Mouse (Mus musculus) forebrain, embryonic 14.5 days (tissue): ENCODE measurements at regions not wholly inside any gene's neighbourhood (a gene's known extent, or its start where the extent isn't known, plus 50 kb on each side); places are given as distances from the start of the nearest gene placed in this dataset.

Experiments used
- ATAC-seq: fragments of 200-750 bp; cut with Nextera tagmentation; 2 replicates; pipeline ENCODE4 v1.8.0; 2017; ENCODE audit warnings: mild to moderate bottlenecking, moderate library complexity
- DNase-seq: peaks from one replicate; pipeline ENCODE4 v3.0.0-alpha.2; 2015; ENCODE audit warnings: low spot score
- H3K27ac ChIP-seq: fragments of 300-500 bp; sonication (generic); 2 replicates; pipeline ENCODE4 v1.5.1; 2014; ENCODE audit warnings: low read depth, mild to moderate bottlenecking, control low read depth, low read length, moderate library complexity
- H3K27me3 ChIP-seq: fragments of 300-500 bp; sonication (generic); replicated peaks from 2 replicates; pipeline ENCODE4 v1.6.1; 2014; ENCODE audit warnings: low read length, control low read depth, mixed read lengths; ENCODE audit not compliant: control insufficient read depth, insufficient read depth
- H3K36me3 ChIP-seq: fragments of 300-500 bp; sonication (generic); 2 replicates; pipeline ENCODE4 v1.6.1; 2014; ENCODE audit warnings: low read length, control low read depth; ENCODE audit not compliant: control insufficient read depth, insufficient read depth
- H3K4me1 ChIP-seq: fragments of 300-500 bp; sonication (generic); 2 replicates; pipeline ENCODE4 v1.6.1; 2014; ENCODE audit warnings: antibody characterized with exemption, low read length, control low read depth; ENCODE audit not compliant: control insufficient read depth, insufficient read depth
- H3K4me2 ChIP-seq: fragments of 300-500 bp; sonication (generic); 2 replicates; pipeline ENCODE4 v1.6.1; 2014; ENCODE audit warnings: mild to moderate bottlenecking, control low read depth, low read length
- H3K4me3 ChIP-seq: fragments of 300-500 bp; sonication (generic); 2 replicates; pipeline ENCODE4 v1.5.1; 2014; ENCODE audit warnings: low read depth, low read length, control low read depth
- H3K9ac ChIP-seq: fragments of 300-500 bp; sonication (generic); 2 replicates; pipeline ENCODE4 v1.6.1; 2014; ENCODE audit warnings: mild to moderate bottlenecking, low read length, control low read depth, moderate library complexity
- H3K9me3 ChIP-seq: fragments of 300-500 bp; sonication (generic); replicated peaks from 2 replicates; pipeline ENCODE4 v1.6.1; 2016; ENCODE audit warnings: low read length, control low read depth, mixed read lengths; ENCODE audit not compliant: control insufficient read depth
- WGBS: fragments of 180-500 bp; shearing (Covaris S2); extraction: QIAGEN DNeasy Blood & Tissue Kit; methylation state at CpG from one replicate; pipeline ENCODE4 v1.1.7; 2014; 5-methylcytosine and 5-hydroxymethylcytosine counted together

GRCm38 (mm10) chr3:143985349-143986199, 219.4 kb downstream of the Lmo4 start:
- H3K27me3 ChIP-seq = no peaks in the 10 kb centered on the region
- H3K4me1 ChIP-seq = peaks cover 13% of the 10 kb centered on the region
- no peak overlapping the region for H3K4me3 ChIP-seq
- no peak overlapping the region for H3K27ac ChIP-seq
- no peak overlapping the region for H3K9ac ChIP-seq
- no peaks in the 10 kb centered on the region for H3K9me3 ChIP-seq
- WGBS = 6% methylated on average over 6 of the region's 6 CpGs
- DNase-seq (peak; percentile 85), ATAC-seq (peak; percentile 85)
- H3K4me2 ChIP-seq = no peak overlapping the region
- no peaks in the 10 kb centered on the region for H3K36me3 ChIP-seq

- 84% methylated on average over 2 of the region's 2 CpGs for WGBS
- ATAC-seq (no peak), DNase-seq (no peak)
- Histone ChIP-seq H3K4me2 (no peak overlapping the region), H3K4me1 (no peaks in the 10 kb centered on the region), H3K9me3 (no peaks in the 10 kb centered on the region), H3K4me3 (no peak overlapping the region), H3K27ac (no peak overlapping the region), H3K27me3 (no peaks in the 10 kb centered on the region), H3K36me3 (no peaks in the 10 kb centered on the region), H3K9ac (no peak overlapping the region)
These were observed 226.3 kb downstream of the Lmo4 start for GRCm38 (mm10) chr3:143978703-143979102.

- Histone ChIP-seq H3K4me1 (no peaks in the 10 kb centered on the region), H3K9me3 (no peaks in the 10 kb centered on the region), H3K4me3 (no peak overlapping the region), H3K27ac (no peak overlapping the region), H3K9ac (no peak overlapping the region), H3K36me3 (no peaks in the 10 kb centered on the region), H3K27me3 (no peaks in the 10 kb centered on the region), H3K4me2 (no peak overlapping the region)
- WGBS = 93% methylated on average over 7 of the region's 7 CpGs
- ATAC-seq = no peak
- DNase-seq = no peak
These were observed 227.1 kb downstream of the Lmo4 start for GRCm38 (mm10) chr3:143977886-143978447.

GRCm38 (mm10) chr3:143973582-143973981, 231.4 kb downstream of the Lmo4 start:
- H3K4me3 ChIP-seq = no peak overlapping the region
- ATAC-seq = no peak
- H3K27ac ChIP-seq = no peak overlapping the region
- DNase-seq = no peak
- H3K4me1 ChIP-seq = no peaks in the 10 kb centered on the region
- H3K9me3 ChIP-seq = no peaks in the 10 kb centered on the region
- WGBS = 87% methylated on average over 9 of the region's 9 CpGs
- no peak overlapping the region for H3K4me2 ChIP-seq
- no peak overlapping the region for H3K9ac ChIP-seq
- H3K27me3 ChIP-seq = no peaks in the 10 kb centered on the region
- H3K36me3 ChIP-seq = no peaks in the 10 kb centered on the region

GRCm38 (mm10) chr3:143972351-143972750, 232.7 kb downstream of the Lmo4 start:
- Histone ChIP-seq H3K4me3 (no peak overlapping the region), H3K4me2 (no peak overlapping the region), H3K36me3 (no peaks in the 10 kb centered on the region), H3K9ac (no peak overlapping the region), H3K9me3 (no peaks in the 10 kb centered on the region), H3K4me1 (no peaks in the 10 kb centered on the region), H3K27me3 (no peaks in the 10 kb centered on the region), H3K27ac (no peak overlapping the region)
- ATAC-seq (no peak), DNase-seq (no peak)

- H3K4me2 ChIP-seq = no peak overlapping the region
- no peak overlapping the region for H3K27ac ChIP-seq
- H3K36me3 ChIP-seq = no peaks in the 10 kb centered on the region
- ATAC-seq = no peak
- no peaks in the 10 kb centered on the region for H3K9me3 ChIP-seq
- no peaks in the 10 kb centered on the region for H3K27me3 ChIP-seq
- H3K9ac ChIP-seq = no peak overlapping the region
- no peak overlapping the region for H3K4me3 ChIP-seq
- 86% methylated on average over 11 of the region's 11 CpGs for WGBS
- DNase-seq = no peak
- H3K4me1 ChIP-seq = no peaks in the 10 kb centered on the region
These were observed 234.2 kb downstream of the Lmo4 start for GRCm38 (mm10) chr3:143970771-143971170.

GRCm38 (mm10) chr3:143955508-143955907, 249.5 kb downstream of the Lmo4 start:
- no peaks in the 10 kb centered on the region for H3K9me3 ChIP-seq
- DNase-seq = no peak
- no peaks in the 10 kb centered on the region for H3K36me3 ChIP-seq
- no peak overlapping the region for H3K27ac ChIP-seq
- WGBS = 95% methylated on average over 7 of the region's 7 CpGs
- no peak for ATAC-seq
- H3K4me2 ChIP-seq = no peak overlapping the region
- H3K27me3 ChIP-seq = no peaks in the 10 kb centered on the region
- no peak overlapping the region for H3K9ac ChIP-seq
- H3K4me3 ChIP-seq = no peak overlapping the region
- no peaks in the 10 kb centered on the region for H3K4me1 ChIP-seq

- Histone ChIP-seq H3K4me1 (no peaks in the 10 kb centered on the region), H3K27ac (no peak overlapping the region), H3K4me3 (no peak overlapping the region), H3K36me3 (no peaks in the 10 kb centered on the region), H3K4me2 (no peak overlapping the region), H3K27me3 (no peaks in the 10 kb centered on the region), H3K9me3 (no peaks in the 10 kb centered on the region), H3K9ac (no peak overlapping the region)
- 88% methylated on average over 7 of the region's 7 CpGs for WGBS
- ATAC-seq (no peak), DNase-seq (no peak)
These were observed 250.2 kb downstream of the Lmo4 start for GRCm38 (mm10) chr3:143954822-143955221.

GRCm38 (mm10) chr3:143952289-143952688, 252.7 kb downstream of the Lmo4 start:
- Histone ChIP-seq H3K4me1 (peaks cover 10% of the 10 kb centered on the region), H3K9me3 (no peaks in the 10 kb centered on the region), H3K36me3 (no peaks in the 10 kb centered on the region), H3K4me2 (no peak overlapping the region), H3K9ac (no peak overlapping the region), H3K4me3 (no peak overlapping the region), H3K27me3 (no peaks in the 10 kb centered on the region), H3K27ac (no peak overlapping the region)
- WGBS = 85% methylated on average over 8 of the region's 8 CpGs
- DNase-seq (no peak), ATAC-seq (no peak)
